Mouse (Mus musculus) lung, postnatal 14 days (tissue): ENCODE data around the gene Gm15557.
A peak's percentile ranks its signal among the peaks of the same experiment; 100 is the strongest.
"Not testable (repeated sequence)": the region's sequence is repeated elsewhere in the genome, so short reads cannot be mapped to it uniquely, and the experiment has no call there.

Experiments
- DNase-seq: peaks from one replicate; pipeline ENCODE4 v3.0.0; 2021

The Gm15557 gene

DNA sequence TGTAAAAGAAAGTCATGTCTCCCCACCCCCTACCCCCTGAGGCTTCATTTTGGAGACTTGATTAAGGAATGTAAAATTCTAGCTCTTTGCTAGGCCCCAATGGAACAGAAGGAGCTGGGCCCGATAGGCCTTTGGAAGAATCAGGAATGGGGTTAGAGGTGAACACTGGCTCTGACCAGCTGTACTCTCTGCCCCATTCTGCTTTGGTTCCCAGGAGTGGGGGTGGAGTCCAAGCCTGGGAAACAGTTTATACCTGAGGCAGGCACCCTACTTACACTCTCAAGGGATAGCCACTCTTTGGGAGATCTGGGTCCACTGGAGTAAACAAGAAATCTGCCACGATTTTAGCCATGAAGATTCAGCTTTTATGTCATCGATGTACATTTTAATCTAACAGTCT is at the start of gene Gm15557:
Gm15557 (plus strand) TSS at position 48 of the 400 bp plus-strand sequence.
- no peak for DNase-seq

DNA sequence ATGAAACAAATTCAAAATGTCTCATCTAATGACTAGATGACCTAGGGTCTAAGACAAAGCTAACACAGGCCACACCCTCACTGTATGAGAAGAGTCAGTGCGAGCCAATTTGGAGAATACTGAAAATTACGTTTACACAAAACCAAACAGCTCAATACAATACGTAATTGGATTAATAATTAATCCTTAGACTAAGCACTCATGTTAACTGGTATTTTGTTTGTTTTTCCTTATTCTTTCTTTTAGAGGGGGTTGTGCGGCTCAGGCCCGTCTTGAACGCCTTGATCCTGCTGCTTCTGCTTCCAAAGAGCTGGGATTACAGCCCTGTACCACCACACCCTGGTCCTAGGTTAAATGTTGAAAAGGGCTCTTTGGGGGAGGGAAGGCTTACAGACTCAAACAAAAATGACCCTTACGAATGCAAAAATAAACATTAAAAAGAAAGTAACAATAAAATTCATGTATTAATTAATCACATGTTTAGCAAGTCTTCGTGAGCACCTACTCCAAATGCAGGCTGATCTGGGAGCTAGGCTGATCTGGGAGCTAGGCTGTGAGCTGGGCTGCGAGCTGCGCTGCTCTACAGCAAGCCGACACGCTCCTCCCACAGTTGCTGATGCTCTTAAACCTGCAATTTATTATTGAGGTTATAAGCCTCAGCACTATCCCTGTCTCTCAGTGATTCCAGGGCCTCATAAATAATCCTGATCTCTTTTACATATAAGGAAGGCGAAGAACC is 46.1 kb upstream of the Gm15557 start:
- DNase-seq: no peak

DNA sequence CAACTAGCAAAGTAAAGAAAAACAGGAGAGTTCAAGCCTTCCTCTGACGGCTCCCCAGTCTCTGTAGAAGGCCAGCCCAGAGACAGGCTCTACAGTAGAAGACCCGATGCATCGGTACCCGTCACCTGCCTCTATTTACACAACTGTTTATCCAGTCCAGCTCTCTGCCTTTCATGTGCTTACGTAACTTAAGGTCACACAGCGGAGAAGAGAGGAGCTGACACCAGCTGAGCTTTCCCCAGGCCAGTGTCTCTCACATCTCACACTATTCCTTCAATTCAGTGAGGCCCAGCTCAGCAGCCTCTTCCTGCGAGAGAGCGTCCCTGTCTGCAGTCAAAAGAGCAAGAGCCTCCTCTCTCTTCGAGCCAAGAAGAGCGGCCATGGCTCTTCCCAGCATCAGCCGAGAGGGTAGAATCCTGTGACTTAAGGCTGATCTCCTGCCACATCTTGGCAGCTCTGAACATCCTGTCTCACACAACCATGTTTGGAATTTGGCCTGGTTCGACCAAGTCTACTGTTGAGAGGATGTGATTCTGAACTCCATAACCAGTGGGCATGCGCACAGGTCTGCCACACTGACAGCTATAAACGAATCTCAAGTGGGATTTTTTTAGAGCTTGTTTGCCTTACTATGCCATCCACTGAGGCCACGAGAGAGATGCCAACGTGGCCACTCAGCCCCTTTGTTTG is 45.3 kb upstream of the Gm15557 start:
- DNase-seq: peak; percentile 14

DNA sequence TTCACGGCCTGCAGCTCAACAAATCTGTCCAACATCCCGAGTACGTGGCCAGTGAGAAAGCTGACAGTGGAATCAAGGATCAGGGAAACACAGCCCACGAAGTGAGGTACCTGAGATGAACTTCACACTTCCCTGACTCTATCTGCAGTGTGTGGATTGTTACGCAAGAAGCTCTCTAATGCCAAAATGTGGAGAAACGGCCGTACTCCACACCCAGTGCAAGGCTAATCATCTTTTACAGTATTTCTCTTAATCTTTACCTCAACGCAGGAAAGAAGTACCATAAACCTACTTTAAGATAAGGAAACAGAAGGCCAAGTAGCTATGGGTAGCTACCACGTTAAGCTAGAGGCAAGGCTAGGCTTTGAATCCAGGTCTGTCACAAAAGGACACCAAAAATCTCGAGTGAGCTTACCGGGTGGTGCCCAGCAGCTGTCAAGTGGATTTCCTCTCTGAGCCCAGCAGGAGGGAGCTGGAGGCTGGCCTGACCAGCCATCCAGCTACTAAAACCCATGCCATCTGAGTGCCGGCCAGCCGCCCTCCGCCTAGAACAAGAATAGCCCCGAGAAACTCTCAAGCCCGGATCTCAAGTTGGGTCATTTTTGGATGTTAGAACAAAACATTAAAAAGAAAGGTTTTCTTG is 37.4 kb upstream of the Gm15557 start:
- no peak for DNase-seq

DNA sequence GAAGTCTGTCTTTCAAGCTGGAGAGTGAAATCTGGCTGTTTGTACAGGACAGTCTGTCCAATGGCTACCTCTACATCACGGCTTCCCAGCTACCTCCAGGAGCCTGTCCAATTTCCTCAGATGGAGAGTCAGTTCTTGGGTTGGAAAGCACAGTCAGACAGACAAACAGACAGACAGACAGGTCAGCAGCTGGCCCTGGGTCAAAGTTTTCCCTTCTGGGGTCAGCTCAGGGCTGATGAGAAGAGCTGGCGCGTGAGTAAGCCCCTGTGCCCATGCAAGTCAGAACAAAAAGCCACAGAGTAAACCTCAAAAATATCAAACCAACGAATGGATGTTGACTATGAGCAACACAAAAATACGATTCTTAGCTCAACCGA is 36.9 kb upstream of the Gm15557 start:
- no peak for DNase-seq

DNA sequence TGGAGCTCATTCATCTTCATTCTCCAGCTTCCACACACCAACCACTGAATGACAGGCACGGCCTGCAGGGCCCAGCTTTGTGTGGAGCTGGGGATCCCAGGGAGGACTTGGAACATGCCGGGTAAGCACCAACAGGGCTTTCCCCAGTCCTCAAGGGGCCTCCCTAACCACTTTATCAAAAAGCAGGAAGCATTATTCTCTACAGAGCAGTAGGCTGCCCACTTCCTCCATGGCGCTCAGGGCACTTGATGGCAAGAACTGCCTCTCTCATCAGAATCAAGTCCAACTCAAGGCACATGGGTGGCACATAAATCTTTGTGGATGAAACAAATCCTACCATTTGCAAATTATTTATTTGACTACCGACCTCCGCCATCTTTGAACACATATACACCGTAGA is 25.8 kb upstream of the Gm15557 start:
- DNase-seq: no peak

DNA sequence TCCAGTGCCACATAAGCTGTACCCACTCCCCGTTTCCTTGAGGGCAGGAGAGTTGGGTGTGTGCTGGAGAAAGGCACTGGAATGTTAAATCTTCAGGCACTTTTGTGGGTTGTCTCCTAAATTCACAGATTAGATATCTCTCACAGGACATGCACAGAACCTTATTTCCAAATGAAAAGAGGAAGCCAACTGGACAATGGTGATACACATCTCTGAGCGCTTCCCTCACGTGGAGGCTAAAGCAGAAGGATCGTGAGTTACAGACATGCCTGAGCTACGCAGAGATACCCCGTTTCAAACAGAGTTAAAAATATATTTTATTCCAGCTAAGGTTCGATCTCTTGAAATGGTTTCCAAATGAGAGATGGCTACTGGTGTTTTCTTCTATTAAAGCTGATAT is 17.4 kb upstream of the Gm15557 start:
- DNase-seq: no peak

DNA sequence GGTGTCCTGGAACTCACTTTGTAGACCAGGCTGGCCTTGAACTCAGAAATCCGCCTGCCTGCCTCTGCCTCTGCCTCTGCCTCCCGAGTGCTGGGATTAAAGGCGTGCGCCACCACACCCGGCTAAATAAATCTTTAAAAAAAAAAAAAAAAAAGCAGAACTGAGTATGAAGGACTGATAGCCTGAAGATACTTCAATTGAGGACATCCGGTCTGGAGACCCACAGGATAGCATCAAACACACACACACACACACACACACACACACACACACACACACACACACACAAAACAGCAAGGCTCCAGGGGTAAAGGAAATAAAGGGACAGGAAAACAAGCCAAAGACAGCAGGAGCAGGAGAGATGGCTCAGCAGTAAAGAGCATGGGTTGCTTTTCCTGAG is 15.3 kb upstream of the Gm15557 start:
- DNase-seq: not testable (repeated sequence)

DNA sequence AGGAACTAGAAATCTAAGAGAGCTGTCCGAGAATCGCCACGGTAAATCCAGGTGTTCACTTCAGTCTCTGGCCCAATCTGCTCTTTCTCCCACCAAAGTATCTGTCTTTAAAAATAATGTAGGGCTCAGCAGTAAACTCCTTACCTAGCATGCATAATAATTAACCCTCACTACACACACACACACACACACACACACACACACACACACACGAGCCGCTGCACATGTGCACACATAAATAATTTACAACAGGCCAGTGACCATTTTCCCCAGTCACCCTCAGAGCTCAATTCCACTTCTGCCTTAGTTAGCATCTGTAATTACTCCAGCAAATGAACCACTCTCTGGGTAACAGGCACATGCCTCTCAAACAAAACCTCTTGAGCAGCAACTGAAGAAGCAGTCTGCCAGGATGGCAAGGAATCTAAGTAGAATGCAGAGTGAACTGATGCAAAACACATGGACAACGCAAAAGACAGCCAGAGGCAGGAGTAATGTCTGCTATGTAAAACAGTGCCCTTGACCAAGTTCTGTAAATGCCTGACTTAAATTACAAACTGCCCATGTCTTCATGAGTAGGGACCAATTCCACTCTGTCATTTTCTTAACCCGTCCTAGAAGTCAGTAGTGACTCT is 11.7 kb upstream of the Gm15557 start:
- DNase-seq: no peak

DNA sequence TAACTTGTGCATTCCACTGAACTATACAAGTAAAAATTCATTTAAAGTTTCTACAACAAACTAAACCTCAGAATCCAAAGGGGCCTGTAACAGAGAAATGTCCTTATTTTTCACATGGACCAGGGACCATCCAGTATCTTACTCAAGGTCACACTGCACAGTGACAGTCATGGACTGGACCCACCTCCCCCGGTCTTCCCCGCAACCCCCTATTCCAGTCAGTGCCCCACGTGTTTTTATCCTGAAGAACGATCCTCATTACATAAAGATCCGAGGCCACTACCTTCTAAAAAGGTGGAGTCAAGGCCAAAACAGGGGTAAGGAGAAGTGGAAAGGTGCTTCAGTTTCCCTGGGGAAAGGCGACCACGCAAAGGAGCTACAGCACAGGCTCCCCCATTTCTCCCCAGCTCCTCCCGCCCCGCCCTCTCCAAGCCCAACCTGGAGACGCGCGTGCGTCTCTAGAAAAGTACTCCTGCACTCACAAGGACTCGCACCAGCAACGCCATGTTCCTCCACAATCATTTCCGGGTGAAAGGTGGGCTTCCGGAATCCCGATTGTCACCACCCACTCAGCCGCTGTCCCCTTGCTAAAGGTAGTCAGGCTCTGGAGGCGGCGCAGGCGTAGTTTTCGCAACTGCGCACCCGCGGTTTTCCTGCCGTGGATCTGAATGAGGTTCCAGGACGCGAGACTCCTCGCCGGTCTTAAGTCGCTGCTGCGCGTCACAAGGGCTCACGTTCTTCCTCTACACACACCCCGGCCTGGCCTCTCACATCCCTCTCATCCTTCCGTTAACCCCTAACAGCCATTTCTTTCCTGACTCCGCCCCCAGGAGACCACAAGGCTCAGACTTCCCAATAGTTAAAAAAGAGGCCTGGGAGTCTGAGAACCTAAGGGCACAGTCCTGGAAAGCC is 10.7 kb upstream of the Gm15557 start, which contains the start of gene Uqcc1:
Uqcc1 (minus strand) TSS at position 780 of the 912 bp plus-strand sequence.
- DNase-seq: peak; percentile 93

DNA sequence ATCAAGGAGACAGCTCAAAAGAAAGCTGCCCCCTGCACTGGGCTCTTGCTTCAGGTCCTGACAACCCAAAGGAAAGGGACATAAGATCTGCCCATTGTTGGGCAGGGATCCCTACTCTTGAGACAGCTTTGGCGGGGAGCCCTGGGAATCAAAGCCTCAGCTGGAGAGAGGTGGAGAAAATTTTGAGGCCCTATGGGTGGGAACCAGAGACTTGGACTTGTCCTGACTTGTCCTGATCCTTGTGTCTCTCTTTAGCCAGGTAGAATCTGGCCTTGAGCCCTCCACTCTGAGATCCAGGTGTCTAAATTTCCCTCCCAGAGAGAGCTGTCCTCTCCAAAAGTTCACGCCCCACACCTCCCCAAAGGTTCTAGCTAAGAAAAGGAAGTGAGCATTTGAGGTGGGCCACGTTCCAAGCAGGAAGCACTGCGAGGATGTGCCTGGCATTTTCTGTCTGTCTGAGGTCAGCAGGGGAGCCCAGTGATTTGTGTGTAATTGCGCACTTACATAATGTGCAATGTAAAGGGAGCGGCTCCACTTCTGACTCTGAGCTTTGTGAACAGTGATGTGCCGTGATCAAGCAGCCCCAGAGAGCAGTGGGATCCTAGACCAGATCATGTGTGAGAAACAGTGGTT is 515 bp upstream of the Gm15557 start:
- no peak for DNase-seq

DNA sequence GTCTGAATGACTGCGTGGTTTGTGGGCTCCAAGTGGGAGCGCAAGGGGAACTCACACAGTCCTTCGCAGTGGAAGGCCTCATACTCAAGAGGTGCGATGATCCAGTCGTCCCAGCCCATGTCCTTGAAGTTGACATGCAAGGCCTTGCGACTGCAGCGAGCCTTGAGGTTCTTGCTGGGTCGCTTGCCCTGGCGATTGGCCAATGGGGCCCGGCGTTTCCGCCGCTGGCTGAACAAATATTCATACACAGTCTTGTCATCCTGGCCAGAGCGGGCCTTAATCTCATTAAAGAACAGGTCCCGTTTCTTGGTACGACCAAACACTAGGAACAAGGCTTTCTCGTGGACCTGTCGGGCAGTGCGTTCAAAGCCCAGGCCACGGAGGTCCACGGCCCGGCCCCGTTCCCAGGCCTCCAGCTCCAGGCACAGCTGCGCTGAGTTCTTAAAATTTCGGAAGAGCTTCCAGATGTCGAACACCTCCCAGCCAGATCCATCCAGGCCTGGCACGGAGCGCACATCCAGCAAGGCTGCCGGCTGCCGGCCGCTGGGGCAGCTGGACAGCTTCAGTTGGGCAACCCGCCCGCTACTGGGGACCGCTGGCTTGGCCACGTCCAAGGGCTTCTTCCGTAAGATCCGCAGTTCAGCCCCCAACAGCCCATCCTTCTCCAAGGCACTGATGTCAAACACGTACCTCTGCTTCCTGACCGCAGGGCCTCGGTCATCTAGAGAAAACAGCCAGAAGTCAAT is 1.3 kb downstream of the Gm15557 start:
- peak; percentile 63 for DNase-seq

DNA sequence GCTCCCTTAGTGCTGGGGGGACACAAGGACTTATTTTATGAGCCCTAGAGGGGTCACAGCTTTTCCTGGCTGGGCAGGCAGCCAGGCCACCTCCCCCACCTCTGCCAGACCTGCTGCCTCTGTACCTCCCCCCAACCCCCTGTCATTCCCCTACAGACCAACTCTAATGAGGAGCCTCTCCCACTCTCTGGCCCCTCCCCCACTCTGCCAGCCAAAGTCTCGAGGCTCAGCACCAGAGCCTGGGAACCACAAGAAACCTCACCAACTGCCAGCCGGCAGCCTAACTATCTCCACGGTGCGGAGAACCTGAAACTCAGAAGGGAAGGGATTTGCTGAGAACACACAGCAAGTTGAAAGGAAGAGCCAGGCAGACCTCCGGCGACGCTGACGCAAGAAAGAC is 2.9 kb downstream of the Gm15557 start:
- no peak for DNase-seq

DNA sequence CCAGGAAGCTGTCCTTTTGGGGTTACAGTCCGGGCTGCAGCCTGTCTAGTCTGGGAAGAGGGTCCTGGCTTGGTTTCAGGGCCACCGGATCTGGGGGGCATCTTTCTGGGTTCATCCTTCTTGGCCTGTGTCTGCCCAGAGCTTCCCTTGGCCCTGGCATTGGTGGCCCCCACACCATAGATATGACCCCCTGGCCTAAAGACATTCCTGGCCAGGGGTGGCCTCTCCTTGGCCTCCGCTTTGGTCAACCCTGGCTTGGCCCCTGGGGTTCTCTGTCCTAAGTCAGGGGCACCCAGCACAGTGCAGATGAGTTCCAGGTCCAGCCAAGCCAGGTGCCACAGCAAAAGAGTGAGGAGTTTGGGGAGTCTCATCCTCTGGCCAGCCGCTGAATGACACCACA is 4.2 kb downstream of the Gm15557 start:
- DNase-seq: no peak

DNA sequence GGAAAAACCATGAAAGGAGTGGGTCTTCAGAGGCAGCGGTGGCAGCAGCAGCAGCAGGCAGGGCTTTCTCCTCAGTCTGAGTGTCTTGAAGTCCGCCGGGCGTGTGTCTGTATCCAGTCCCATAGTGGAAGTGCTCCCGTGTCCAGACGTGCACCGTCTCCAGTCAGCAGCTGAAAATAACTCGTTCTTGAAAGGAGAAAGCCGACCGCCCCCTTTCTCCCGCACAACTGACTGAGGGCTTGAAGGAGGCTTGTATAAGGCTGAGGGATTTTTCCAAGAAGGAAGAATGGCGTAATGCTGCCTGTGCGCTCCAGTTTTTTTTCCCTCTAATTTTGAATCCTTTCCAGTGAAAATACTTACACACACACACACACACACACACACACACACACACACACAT is 4.6 kb downstream of the Gm15557 start, which contains the start of gene Gdf5:
Gdf5 (minus strand) TSS at position 244 of the 400 bp plus-strand sequence.
- peak; percentile 22 for DNase-seq

DNA sequence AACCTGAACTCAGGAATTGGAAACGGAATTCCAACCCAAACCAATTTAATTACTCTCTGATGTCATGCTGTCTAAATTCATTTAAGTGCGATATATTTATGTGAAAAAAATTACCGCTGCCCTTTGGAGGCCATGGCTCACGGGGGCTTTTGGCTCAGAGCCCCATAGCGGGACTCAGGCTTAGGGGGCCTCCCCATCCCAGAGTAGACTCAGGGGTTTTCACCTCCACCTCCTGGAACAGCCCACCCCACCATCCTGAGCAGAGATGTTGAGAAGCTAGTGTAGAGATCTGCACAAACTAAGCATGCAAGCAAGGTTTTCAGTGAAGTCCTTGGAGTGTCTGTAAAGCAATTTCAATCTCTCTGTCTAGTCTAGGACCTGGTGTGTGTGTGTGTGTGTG is 5.1 kb downstream of the Gm15557 start:
- no peak for DNase-seq

DNA sequence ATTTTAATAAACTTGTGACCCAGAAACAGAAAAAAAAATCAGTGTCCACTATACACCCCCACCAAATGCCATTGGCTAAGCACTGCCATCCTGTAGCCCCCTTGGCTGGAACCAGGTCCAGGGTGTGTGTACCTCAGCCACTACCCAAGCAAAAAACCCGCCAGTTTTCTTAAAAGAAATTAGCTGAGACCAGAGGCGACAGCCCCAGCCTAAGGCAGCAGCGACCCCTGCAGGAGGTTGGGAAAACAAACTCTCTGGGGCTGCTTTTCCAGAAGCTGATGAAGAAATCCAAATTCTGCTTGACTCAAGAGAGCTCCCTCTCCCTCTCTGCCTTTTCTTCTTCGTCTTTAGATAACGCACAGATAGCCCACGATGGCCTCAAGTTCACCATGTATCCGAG is 5.5 kb downstream of the Gm15557 start:
- peak; percentile 82 for DNase-seq

DNA sequence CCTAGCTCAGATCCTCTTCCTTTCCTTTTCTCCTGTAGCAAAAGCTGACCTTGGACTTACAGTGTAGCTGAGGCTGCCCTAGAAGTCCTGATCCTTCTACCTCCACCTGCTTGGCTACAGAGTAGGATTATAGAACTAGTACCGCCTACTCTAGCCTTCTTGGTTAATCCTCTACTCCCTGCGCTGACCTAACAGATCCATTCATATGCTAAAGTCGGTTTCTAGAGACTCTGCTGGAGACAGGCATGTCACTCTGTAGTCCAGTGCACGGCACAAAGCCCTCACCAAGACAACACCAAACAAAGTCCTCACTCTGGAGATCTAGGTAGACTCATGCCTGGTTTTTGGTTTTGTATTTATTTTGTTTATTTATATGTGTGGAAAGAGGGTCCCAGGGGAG is 6.0 kb downstream of the Gm15557 start:
- no peak for DNase-seq

DNA sequence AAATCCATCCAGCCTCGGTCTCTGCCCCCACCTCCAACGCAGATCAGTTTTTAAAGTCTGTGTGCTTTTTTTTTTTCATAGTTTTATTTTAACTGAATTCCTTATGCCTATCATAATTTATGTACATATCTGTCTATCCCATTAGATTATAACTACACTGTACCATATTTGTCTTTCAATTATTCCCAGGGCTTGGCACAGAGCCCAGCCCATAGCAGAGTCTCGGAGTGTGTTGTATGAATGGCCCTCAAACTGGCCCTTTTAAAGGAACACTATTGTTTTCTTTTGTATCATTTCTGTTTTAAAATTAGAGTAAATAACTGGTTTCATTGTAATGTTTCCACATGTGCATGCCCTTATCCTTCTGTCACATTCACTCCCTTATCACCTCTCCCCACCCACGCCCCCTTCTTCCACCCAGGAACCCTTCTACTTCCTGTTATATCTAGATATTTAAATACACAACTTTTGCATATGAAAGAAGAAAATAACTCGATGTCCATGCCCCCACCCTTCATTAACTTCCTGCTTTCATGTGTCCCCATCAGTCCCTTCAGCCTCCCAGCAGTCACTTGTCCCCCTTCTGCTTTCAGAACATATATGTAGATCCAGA is 7.0 kb downstream of the Gm15557 start:
- DNase-seq: no peak

DNA sequence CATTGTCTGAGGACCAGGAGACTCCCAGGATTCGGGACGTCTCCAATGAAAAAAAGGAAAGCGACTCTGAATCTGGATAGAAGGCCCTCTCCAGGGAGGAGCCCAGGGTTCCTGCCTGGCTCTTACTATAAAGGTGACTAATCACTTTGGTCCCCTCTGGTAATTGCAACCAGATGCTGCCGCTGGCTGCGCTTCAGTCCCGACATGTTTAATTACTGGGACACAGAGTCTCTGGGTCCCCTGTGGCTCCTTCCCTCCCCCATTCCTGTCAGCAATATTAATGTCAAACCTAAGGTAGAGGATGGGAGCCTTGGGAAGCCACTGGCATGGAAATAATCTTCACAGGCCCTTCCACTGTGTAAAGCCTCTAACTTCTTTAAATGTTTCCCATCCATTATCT is 8.8 kb downstream of the Gm15557 start:
- DNase-seq: no peak

DNA sequence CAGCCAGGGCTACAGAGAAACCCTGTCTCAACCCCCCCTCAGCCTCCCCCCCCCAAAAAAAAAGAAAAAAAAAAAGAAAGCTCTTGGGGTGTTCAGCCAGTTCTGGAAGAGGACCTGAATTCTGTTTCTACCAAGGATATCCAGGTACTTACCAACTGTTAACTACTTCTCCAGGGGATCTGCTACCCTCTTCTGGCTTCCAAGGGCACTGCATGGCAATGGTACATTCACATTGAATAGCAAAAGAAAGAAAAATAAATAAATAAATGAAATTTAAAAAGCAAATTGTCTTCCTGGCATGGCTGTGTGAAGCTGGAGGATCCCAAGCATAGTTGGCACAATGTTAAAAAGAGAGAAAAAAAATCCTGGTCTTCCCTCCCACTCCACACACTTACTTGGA is 11.5 kb downstream of the Gm15557 start:
- peak; percentile 76 for DNase-seq
